Mouse (Mus musculus): ENCODE data around the gene Gfod1. TPM values are rescaled to one million over a fixed set of nuclear protein-coding genes. Genes with fewer than 3 reads are reported as not detected.

The Gfod1 gene
- polyA plus RNA-seq, 1 experiment, result 4.2 TPM

DNA sequence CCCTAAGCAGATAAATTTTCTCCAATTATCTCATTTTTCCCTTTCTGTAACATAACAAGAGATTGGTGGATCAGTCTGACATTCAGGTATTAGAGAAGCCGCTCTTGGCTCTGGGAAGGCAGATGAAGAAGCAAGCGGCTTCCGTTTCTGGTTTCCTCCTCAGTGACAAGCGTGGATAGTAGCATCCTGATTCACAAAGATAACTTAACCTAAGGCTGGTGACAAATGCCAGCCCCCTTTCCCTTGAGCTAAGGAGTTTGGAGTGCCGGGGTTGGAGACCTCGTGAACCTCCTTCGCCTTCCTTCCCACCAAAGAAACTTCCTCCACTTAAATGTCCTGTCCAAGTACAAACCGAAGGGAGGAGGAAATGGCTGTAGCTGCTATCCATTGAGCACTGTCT is 86.9 kb downstream of the Gfod1 start:
- 0 out of 2 replicates have a peak, but pooled peaks cover 6% of the 10 kb centered on the region for H3K4me1 ChIP-seq (ENCODE audit: control insufficient read depth, insufficient read depth, low read length)
- no peak overlapping the region for H3K27ac ChIP-seq (ENCODE audit: insufficient read depth, low read length)
- no peak overlapping the region for H3K4me3 ChIP-seq (ENCODE audit: insufficient read depth, low read length)
- TF ChIP-seq CTCF (IDR thresholded peaks at IDR 0.05; ENCODE audit: borderline replicate concordance, insufficient read depth, low read length), result no peak
- TF ChIP-seq POLR2A (IDR thresholded peaks at IDR 0.05; ENCODE audit: low read depth, low read length), result no peak

DNA sequence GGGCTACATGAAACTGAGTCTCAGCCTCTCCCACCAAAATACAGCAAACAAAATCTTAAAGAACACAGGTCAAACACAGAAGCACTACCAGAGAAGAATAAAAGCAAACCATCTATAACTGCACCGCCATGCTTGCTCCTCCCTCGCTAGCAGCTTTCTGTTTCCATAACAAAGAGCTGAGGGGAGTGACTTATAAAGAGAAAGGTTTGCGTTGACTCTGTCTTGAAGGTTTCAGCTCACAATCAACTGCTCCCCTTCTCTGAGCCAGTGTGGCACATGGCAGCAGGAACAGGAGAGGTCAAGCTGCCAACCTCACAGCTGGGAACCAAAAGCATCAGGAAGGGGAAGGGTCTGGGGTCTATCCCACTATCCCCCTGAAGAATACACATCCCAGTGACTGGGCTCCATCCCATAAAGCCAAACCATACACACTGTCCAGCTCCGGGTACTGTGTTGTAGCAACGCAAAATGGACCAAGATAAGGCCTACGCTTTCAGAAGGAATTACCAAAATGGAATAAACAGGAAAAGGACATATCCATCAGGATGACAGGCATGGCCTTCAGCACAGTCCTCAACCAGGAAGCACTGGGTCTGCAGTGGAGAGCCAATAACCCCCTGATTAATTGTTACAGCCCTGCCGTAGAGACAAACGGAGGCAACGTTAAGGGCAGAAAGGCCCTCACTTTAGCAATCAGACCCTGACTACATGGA is 87.8 kb downstream of the Gfod1 start:
- TF ChIP-seq POLR2A (IDR thresholded peaks at IDR 0.05; ENCODE audit: low read depth, low read length) (no peak), CTCF (IDR thresholded peaks at IDR 0.05; ENCODE audit: borderline replicate concordance, insufficient read depth, low read length) (no peak)
- Histone ChIP-seq H3K27ac (ENCODE audit: insufficient read depth, low read length) (no peak overlapping the region), H3K4me1 (ENCODE audit: control insufficient read depth, insufficient read depth, low read length) (0 out of 2 replicates have a peak, but pooled peaks cover 6% of the 10 kb centered on the region), H3K4me3 (ENCODE audit: insufficient read depth, low read length) (no peak overlapping the region)

- H3K27ac ChIP-seq (ENCODE audit: insufficient read depth, low read length), result no peak overlapping the region
- TF ChIP-seq CTCF (IDR thresholded peaks at IDR 0.05; ENCODE audit: borderline replicate concordance, insufficient read depth, low read length) (no peak), POLR2A (IDR thresholded peaks at IDR 0.05; ENCODE audit: low read depth, low read length) (no peak)
- 0 out of 2 replicates have a peak, but pooled peaks cover 6% of the 10 kb centered on the region for H3K4me1 ChIP-seq (ENCODE audit: control insufficient read depth, insufficient read depth, low read length)
- H3K4me3 ChIP-seq (ENCODE audit: insufficient read depth, low read length), result no peak overlapping the region
These were observed 88.6 kb downstream of the Gfod1 start for GRCm38 (mm10) chr13:43215144-43215993.

GRCm38 (mm10) chr13:43212338-43212737 is 91.6 kb downstream of the Gfod1 start:
- Histone ChIP-seq H3K4me3 (ENCODE audit: insufficient read depth, low read length) (no peak overlapping the region), H3K27ac (ENCODE audit: insufficient read depth, low read length) (peak overlapping the region; percentile 44; the same call in 1 of the 2 replicates), H3K4me1 (ENCODE audit: control insufficient read depth, insufficient read depth, low read length) (0 out of 2 replicates have a peak, but pooled peaks cover 3% of the 10 kb centered on the region)
- TF ChIP-seq POLR2A (IDR thresholded peaks at IDR 0.05; ENCODE audit: low read depth, low read length), result no peak
- TF ChIP-seq CTCF (IDR thresholded peaks at IDR 0.05; ENCODE audit: borderline replicate concordance, insufficient read depth, low read length), result no peak

DNA sequence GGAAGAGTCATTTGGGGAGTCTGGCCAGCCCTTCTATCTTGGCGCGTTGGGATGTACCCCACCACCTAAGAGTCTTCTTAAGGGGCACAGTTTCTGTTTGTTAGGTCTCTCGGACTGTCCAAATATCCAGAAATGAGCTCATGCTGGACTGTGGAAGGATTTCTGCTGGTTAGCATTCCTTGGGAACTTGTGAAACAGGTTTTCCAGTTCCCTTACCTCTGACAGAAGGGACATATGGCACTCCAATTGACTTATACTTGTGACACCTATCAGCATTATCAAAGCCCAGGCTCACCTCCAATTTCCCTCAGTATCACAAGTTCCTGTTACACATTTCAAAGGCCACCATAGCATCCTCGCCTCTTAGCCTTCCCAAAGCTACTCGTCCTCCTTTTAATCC is 93.0 kb downstream of the Gfod1 start:
- 0 out of 2 replicates have a peak, but pooled peaks cover 3% of the 10 kb centered on the region for H3K4me1 ChIP-seq (ENCODE audit: control insufficient read depth, insufficient read depth, low read length)
- H3K4me3 ChIP-seq (ENCODE audit: insufficient read depth, low read length), result no peak overlapping the region
- no peak overlapping the region for H3K27ac ChIP-seq (ENCODE audit: insufficient read depth, low read length)
- TF ChIP-seq POLR2A (IDR thresholded peaks at IDR 0.05; ENCODE audit: low read depth, low read length) (no peak), CTCF (IDR thresholded peaks at IDR 0.05; ENCODE audit: borderline replicate concordance, insufficient read depth, low read length) (no peak)

- Histone ChIP-seq H3K4me1 (ENCODE audit: control insufficient read depth, insufficient read depth, low read length) (0 out of 2 replicates have a peak, but pooled peaks cover 3% of the 10 kb centered on the region), H3K27ac (ENCODE audit: insufficient read depth, low read length) (no peak overlapping the region), H3K4me3 (ENCODE audit: insufficient read depth, low read length) (no peak overlapping the region)
- TF ChIP-seq POLR2A (IDR thresholded peaks at IDR 0.05; ENCODE audit: low read depth, low read length) (no peak), CTCF (IDR thresholded peaks at IDR 0.05; ENCODE audit: borderline replicate concordance, insufficient read depth, low read length) (no peak)
These were observed 94.4 kb downstream of the Gfod1 start for GRCm38 (mm10) chr13:43209560-43209959.

- TF ChIP-seq POLR2A (IDR thresholded peaks at IDR 0.05; ENCODE audit: low read depth, low read length), result no peak
- no peak for TF ChIP-seq CTCF (IDR thresholded peaks at IDR 0.05; ENCODE audit: borderline replicate concordance, insufficient read depth, low read length)
- 0 out of 2 replicates have a peak, but pooled peaks cover 3% of the 10 kb centered on the region for H3K4me1 ChIP-seq (ENCODE audit: control insufficient read depth, insufficient read depth, low read length)
- no peak overlapping the region for H3K27ac ChIP-seq (ENCODE audit: insufficient read depth, low read length)
- no peak overlapping the region for H3K4me3 ChIP-seq (ENCODE audit: insufficient read depth, low read length)
These were observed 95.0 kb downstream of the Gfod1 start for GRCm38 (mm10) chr13:43208914-43209439.

DNA sequence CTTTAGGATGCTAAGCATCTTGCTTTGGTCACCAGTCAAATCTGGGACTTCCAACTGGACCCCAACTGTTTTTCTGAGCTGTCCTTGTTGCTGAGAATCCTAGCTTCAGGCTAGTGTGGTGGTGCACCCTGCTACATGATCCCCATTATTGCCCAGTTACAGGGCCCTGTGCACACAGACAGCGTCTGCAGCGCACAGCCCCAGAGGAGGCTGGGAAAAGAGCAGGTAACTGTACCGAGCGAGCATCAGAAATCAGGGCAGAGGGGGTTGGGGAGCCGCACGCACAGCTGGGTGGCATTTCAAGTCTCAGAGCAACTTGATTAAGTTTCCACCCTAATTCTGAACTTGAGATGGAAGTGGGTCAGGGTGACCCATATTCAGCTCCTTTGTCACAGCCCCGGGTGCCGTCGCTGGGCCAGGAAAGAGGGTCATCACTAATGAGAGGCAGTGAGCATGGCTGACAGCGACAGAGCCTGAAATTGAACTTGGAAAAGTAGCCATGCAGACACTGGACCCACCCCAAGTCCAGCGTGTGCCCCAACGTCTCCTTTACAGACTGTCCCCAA is 97.8 kb downstream of the Gfod1 start:
- Histone ChIP-seq H3K4me3 (ENCODE audit: insufficient read depth, low read length) (no peak overlapping the region), H3K4me1 (ENCODE audit: control insufficient read depth, insufficient read depth, low read length) (no peaks in the 10 kb centered on the region), H3K27ac (ENCODE audit: insufficient read depth, low read length) (no peak overlapping the region)
- TF ChIP-seq CTCF (IDR thresholded peaks at IDR 0.05; ENCODE audit: borderline replicate concordance, insufficient read depth, low read length), result no peak
- TF ChIP-seq POLR2A (IDR thresholded peaks at IDR 0.05; ENCODE audit: low read depth, low read length), result no peak

DNA sequence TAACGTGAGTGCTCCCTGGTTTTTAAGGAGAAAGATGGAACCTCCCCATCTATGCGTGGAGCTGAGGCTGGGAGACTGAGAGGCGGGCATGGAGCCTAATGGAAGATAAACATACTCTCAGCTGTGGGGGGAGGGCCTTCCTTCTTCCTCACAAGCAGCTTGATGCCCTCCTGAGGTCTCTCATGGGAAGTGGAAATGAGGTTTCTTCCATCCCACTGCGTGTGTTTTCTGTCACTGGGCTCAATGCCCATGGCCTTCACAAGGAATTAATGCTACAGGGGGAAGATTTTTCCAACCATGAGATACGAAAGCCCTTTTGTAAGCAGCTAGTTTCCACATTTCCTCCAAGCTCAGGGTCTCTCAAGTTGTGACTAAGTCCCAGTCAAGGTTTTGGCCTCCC is 100.3 kb downstream of the Gfod1 start:
- H3K4me3 ChIP-seq (ENCODE audit: insufficient read depth, low read length), result no peak overlapping the region
- no peak overlapping the region for H3K27ac ChIP-seq (ENCODE audit: insufficient read depth, low read length)
- no peaks in the 10 kb centered on the region for H3K4me1 ChIP-seq (ENCODE audit: control insufficient read depth, insufficient read depth, low read length)
- no peak for TF ChIP-seq CTCF (IDR thresholded peaks at IDR 0.05; ENCODE audit: borderline replicate concordance, insufficient read depth, low read length)
- no peak for TF ChIP-seq POLR2A (IDR thresholded peaks at IDR 0.05; ENCODE audit: low read depth, low read length)

Data from embryonic fibroblast, embryonic 13.5 days (primary cell).